Mouse (Mus musculus): Measurements from ENCODE around the gene Nipal3. TPM values are rescaled to one million over a fixed set of nuclear protein-coding genes. Genes with fewer than 3 reads are reported as not detected.

Nipal3 gene
- total and polyA plus RNA-seq, 3 experiments = 4.0 to 12.0 (median 6.4) TPM

DNA sequence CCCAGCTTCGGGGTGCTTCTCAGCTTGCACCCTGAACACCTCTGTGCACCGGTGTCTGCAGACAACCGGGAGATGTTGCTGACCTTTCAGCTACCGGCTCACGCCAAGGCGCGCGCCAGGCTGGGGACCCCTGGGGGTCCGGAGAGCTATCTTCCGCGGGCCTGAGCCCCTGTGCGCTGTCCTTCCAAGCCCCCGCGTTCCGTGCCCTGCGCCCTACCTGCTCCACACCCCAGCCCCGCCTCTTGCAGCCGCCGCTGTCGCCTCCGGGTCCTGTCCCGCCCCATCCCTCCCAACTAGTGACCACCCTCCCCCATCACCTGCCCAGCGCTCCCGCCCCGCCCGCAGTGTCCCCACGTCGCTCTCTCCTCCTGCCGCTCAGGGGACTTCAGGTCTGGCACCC, 96.8 kb downstream of the Nipal3 start, which contains the start of gene Ncmap:
Gene Ncmap (minus strand): TSS at position 237 of the 400 bp plus-strand sequence.
- Histone ChIP-seq H3K9ac (ENCODE audit: insufficient read depth, low read depth) (no peak within 1 kb of the TSS), H3K36me3 (replicated peaks in 1 of 2; ENCODE audit: control insufficient read depth in 1 of 2, insufficient read depth in 1 of 2, low read length in 1 of 2) (no peaks in the 10 kb centered on the region), H3K4me2 (ENCODE audit: insufficient read depth, low read depth, poor library complexity, severe bottlenecking) (no peak within 1 kb of the TSS), H3K79me2 (replicated peaks; ENCODE audit: control insufficient read depth, extremely low read depth, insufficient read depth, poor library complexity, severe bottlenecking) (no peaks in the 10 kb centered on the region), H3K27ac (ENCODE audit: insufficient read depth, low read depth) (no peak within 1 kb of the TSS), H3K4me1 (ENCODE audit: control insufficient read depth in 1 of 2, insufficient read depth in 2 of 2) (peaks cover 0 to 3% of the 10 kb centered on the region in 2 experiments; a peak in 2 of 4 replicates), H3K27me3 (replicated peaks) (peaks cover 2% of the 10 kb centered on the region), H3K9me3 (replicated peaks; ENCODE audit: low read length) (peaks cover 2% of the 10 kb centered on the region), H3K4me3 (replicated peaks in 1 of 3; ENCODE audit: low read depth in 2 of 3, low read length in 2 of 3, poor library complexity in 1 of 3) (no peak within 1 kb of the TSS)
- no peak for TF ChIP-seq CHD2 (IDR thresholded peaks at IDR 0.05; ENCODE audit: low read length)
- no peak for TF ChIP-seq ZNF384 (IDR thresholded peaks at IDR 0.05; ENCODE audit: low read depth, low read length)
- no peak for TF ChIP-seq KAT2A (IDR thresholded peaks at IDR 0.05; ENCODE audit: insufficient replicate concordance, low read length)
- TF ChIP-seq CHD1 (IDR thresholded peaks at IDR 0.05; ENCODE audit: low read depth, low read length) = no peak
- TF ChIP-seq JUND (conservative IDR thresholded peaks at IDR 0.05; ENCODE audit: low read depth, low read length) = no peak
- no peak for TF ChIP-seq NRF1 (IDR thresholded peaks at IDR 0.05; ENCODE audit: low read depth, low read length)
- TF ChIP-seq USF2 (conservative IDR thresholded peaks at IDR 0.05; ENCODE audit: low read depth, low read length) = no peak
- TF ChIP-seq E2F4 (IDR thresholded peaks at IDR 0.05; ENCODE audit: insufficient replicate concordance, low read depth, low read length) = no peak
- in situ Hi-C loops (cut with MboI; ENCODE audit: low pct_ligation_motif_present, low pct_unique_long_range_greater_than_20kb, low sequenced_read_pairs) = no loop called here
- DNase-seq (ENCODE audit: extremely low read depth) = no peak
- dilution Hi-C loops (cut with MboI; ENCODE audit: extremely low pct_ligation_motif_present, extremely low pct_unique_long_range_greater_than_20kb, low sequenced_read_pairs) = no loop called here

DNA sequence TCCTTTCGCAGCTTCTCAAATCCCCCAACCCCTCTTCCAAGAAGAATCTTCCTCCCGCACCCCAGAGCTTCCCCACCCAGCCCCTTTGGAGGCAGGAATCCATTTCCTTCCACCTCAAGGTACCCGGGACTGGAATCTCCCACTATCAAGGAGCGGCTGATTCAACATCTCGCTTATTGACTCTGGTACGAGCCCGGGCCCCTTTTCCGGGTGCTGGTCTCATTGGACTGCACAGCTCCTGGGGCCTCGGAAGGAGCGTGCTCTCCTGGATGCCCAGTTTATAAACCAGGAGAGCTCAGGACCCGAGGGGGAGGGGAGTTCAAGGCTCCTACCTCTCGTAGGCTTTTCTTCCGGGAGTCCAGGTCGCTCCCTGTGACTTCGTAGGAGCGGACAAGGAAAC, 97.3 kb downstream of the Nipal3 start:
- in situ Hi-C loops (cut with MboI; ENCODE audit: low pct_ligation_motif_present, low pct_unique_long_range_greater_than_20kb, low sequenced_read_pairs) = no loop called here

DNA sequence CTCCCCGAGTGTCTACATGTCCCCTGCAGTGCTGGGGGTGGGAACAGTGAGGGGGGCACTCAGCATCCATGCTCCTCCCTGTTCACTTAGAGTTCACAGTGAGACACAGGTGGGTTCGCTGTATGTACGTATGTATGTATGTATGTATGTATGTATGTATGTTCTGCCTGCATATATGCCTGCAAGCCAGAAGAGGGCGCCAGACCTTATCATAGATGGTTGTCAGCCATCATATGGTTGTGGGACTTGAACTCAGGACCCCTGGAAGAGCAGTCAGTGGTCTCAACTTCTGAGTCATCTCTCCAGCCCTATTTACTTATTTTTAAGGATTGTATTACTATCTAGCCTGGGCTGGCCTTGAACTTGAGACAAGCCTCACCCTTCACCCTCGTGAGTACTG, 98.5 kb downstream of the Nipal3 start:
- Histone ChIP-seq H3K9ac (ENCODE audit: insufficient read depth, low read depth) (no peak overlapping the region), H3K4me3 (replicated peaks in 1 of 3; ENCODE audit: low read depth in 2 of 3, low read length in 2 of 3, poor library complexity in 1 of 3) (no peak overlapping the region), H3K4me1 (ENCODE audit: control insufficient read depth in 1 of 2, insufficient read depth in 2 of 2) (no peaks in the 10 kb centered on the region), H3K79me2 (replicated peaks; ENCODE audit: control insufficient read depth, extremely low read depth, insufficient read depth, poor library complexity, severe bottlenecking) (no peaks in the 10 kb centered on the region), H3K27me3 (replicated peaks) (peaks cover 4% of the 10 kb centered on the region), H3K36me3 (replicated peaks in 1 of 2; ENCODE audit: control insufficient read depth in 1 of 2, insufficient read depth in 1 of 2, low read length in 1 of 2) (no peaks in the 10 kb centered on the region), H3K4me2 (ENCODE audit: insufficient read depth, low read depth, poor library complexity, severe bottlenecking) (no peak overlapping the region), H3K9me3 (replicated peaks; ENCODE audit: low read length) (peaks cover 10% of the 10 kb centered on the region), H3K27ac (ENCODE audit: insufficient read depth, low read depth) (no peak overlapping the region)
- in situ Hi-C loops (cut with MboI; ENCODE audit: low pct_ligation_motif_present, low pct_unique_long_range_greater_than_20kb, low sequenced_read_pairs) = no loop called here
- dilution Hi-C loops (cut with MboI; ENCODE audit: extremely low pct_ligation_motif_present, extremely low pct_unique_long_range_greater_than_20kb, low sequenced_read_pairs) = no loop called here
- TF ChIP-seq CTCF (conservative IDR thresholded peaks at IDR 0.05 in 1 of 2, IDR thresholded peaks at IDR 0.05 in 1 of 2; ENCODE audit: low read depth in 2 of 2, low read length in 2 of 2) (peak in 1 of 2 experiments; percentile 15; a peak in 1 of 4 replicates), E2F4 (IDR thresholded peaks at IDR 0.05; ENCODE audit: insufficient replicate concordance, low read depth, low read length) (no peak)
- DNase-seq (ENCODE audit: extremely low read depth) = no peak

More for the DNA sequence above, 97.3 kb downstream of the Nipal3 start:
- Histone ChIP-seq H3K27ac (ENCODE audit: insufficient read depth, low read depth) (no peak overlapping the region), H3K4me1 (ENCODE audit: control insufficient read depth in 1 of 2, insufficient read depth in 2 of 2) (no peaks in the 10 kb centered on the region), H3K79me2 (replicated peaks; ENCODE audit: control insufficient read depth, extremely low read depth, insufficient read depth, poor library complexity, severe bottlenecking) (no peaks in the 10 kb centered on the region), H3K27me3 (replicated peaks) (peaks cover 4% of the 10 kb centered on the region), H3K9ac (ENCODE audit: insufficient read depth, low read depth) (no peak overlapping the region), H3K4me2 (ENCODE audit: insufficient read depth, low read depth, poor library complexity, severe bottlenecking) (no peak overlapping the region), H3K36me3 (replicated peaks in 1 of 2; ENCODE audit: control insufficient read depth in 1 of 2, insufficient read depth in 1 of 2, low read length in 1 of 2) (no peaks in the 10 kb centered on the region), H3K4me3 (replicated peaks in 1 of 3; ENCODE audit: low read depth in 2 of 3, low read length in 2 of 3, poor library complexity in 1 of 3) (no peak overlapping the region), H3K9me3 (replicated peaks; ENCODE audit: low read length) (peaks cover 6% of the 10 kb centered on the region)
- DNase-seq (ENCODE audit: extremely low read depth) = no peak
- dilution Hi-C loops (cut with MboI; ENCODE audit: extremely low pct_ligation_motif_present, extremely low pct_unique_long_range_greater_than_20kb, low sequenced_read_pairs) = no loop called here
- TF ChIP-seq E2F4 (IDR thresholded peaks at IDR 0.05; ENCODE audit: insufficient replicate concordance, low read depth, low read length) = no peak

Other genes starting within 250 kb of the Nipal3 start
- 124 and 154 TPM in 2 replicates for gene Clic4, start 222.2 kb downstream of the Nipal3 start, total RNA-seq (2012; rRNA removed)
- 182 and 199 TPM in 2 replicates for gene Clic4, start 222.2 kb downstream of the Nipal3 start, total RNA-seq (2014; rRNA removed)
- 198 and 214 TPM in 2 replicates for gene Clic4, start 222.2 kb downstream of the Nipal3 start, polyA plus RNA-seq (2012; ENCODE audit: insufficient read length, low read depth)
- 23.6 and 26.0 TPM in 2 replicates for gene Srrm1, start 141.7 kb downstream of the Nipal3 start, total RNA-seq (2012; rRNA removed)
- 12.3 and 14.2 TPM in 2 replicates for gene Srrm1, start 141.7 kb downstream of the Nipal3 start, total RNA-seq (2014; rRNA removed)
- 171 and 180 TPM in 2 replicates for gene Srrm1, start 141.7 kb downstream of the Nipal3 start, polyA plus RNA-seq (2012; ENCODE audit: insufficient read length, low read depth)
- not detected in 2 replicates for gene Ncmap, start 96.8 kb downstream of the Nipal3 start, total RNA-seq (2012; rRNA removed)
- gene Ncmap, start 96.8 kb downstream of the Nipal3 start, total RNA-seq (2014; rRNA removed) = not detected in 2 replicates
- not detected in 2 replicates for gene Ncmap, start 96.8 kb downstream of the Nipal3 start, polyA plus RNA-seq (2012; ENCODE audit: insufficient read length, low read depth)
- gene Rcan3, start 61.2 kb downstream of the Nipal3 start, total RNA-seq (2012; rRNA removed) = 4.2 and 4.9 TPM in 2 replicates
- 2.0 and 3.0 TPM in 2 replicates for gene Rcan3, start 61.2 kb downstream of the Nipal3 start, total RNA-seq (2014; rRNA removed)
- gene Rcan3, start 61.2 kb downstream of the Nipal3 start, polyA plus RNA-seq (2012; ENCODE audit: insufficient read length, low read depth) = 2.3 and 2.5 TPM in 2 replicates
- gene Stpg1, start 248 bp downstream of the Nipal3 start, total RNA-seq (2012; rRNA removed) = not detected in 2 replicates
- not detected in 2 replicates for gene Stpg1, start 248 bp downstream of the Nipal3 start, total RNA-seq (2014; rRNA removed)
- not detected in 2 replicates for gene Stpg1, start 248 bp downstream of the Nipal3 start, polyA plus RNA-seq (2012; ENCODE audit: insufficient read length, low read depth)
- gene Grhl3, start 78.6 kb upstream of the Nipal3 start, total RNA-seq (2012; rRNA removed) = not detected in 2 replicates
- gene Grhl3, start 78.6 kb upstream of the Nipal3 start, total RNA-seq (2014; rRNA removed) = not detected in 2 replicates
- gene Grhl3, start 78.6 kb upstream of the Nipal3 start, polyA plus RNA-seq (2012; ENCODE audit: insufficient read length, low read depth) = not detected in 2 replicates
- 0.04 TPM in 1 of 2 replicates, not detected in the other for gene Ifnlr1, start 191.2 kb upstream of the Nipal3 start, total RNA-seq (2012; rRNA removed)
- not detected in 2 replicates for gene Ifnlr1, start 191.2 kb upstream of the Nipal3 start, total RNA-seq (2014; rRNA removed)
- gene Ifnlr1, start 191.2 kb upstream of the Nipal3 start, polyA plus RNA-seq (2012; ENCODE audit: insufficient read length, low read depth) = not detected in 2 replicates
- not detected in 2 replicates for gene Il22ra1, start 233.1 kb upstream of the Nipal3 start, total RNA-seq (2012; rRNA removed)
- gene Il22ra1, start 233.1 kb upstream of the Nipal3 start, total RNA-seq (2014; rRNA removed) = not detected in 2 replicates
- gene Il22ra1, start 233.1 kb upstream of the Nipal3 start, polyA plus RNA-seq (2012; ENCODE audit: insufficient read length, low read depth) = not detected in 2 replicates

Measured in CH12.LX (cell line).